Mouse (Mus musculus) splenic B cell, adult 2 months (primary cell): Measurements from ENCODE around the gene Tmem63b.

Experiments used
- DNase-seq: peaks from one replicate; pipeline ENCODE4 v3.0.0-alpha.2; 2011; ENCODE audit warnings: low read depth, low spot score
- H3K27me3 ChIP-seq: 2 replicates; pipeline ENCODE4 v1.6.1; 2012; ENCODE audit warnings: mild to moderate bottlenecking, low read length, moderate library complexity, mixed read lengths; ENCODE audit not compliant: control insufficient read depth, poor library complexity, insufficient read depth, severe bottlenecking
- H3K36me3 ChIP-seq: 2 replicates; pipeline ENCODE4 v1.6.1; 2012; ENCODE audit warnings: mild to moderate bottlenecking, low read length, moderate library complexity, mixed read lengths; ENCODE audit not compliant: control insufficient read depth, poor library complexity, insufficient read depth, severe bottlenecking

Tmem63b gene

GRCm38 (mm10) chr17:45686716-45687115 lies at the start of gene Tmem63b:
TSS of gene Tmem63b (minus strand) at chr17:45686905.
- peak; percentile 72 for DNase-seq
- H3K27me3 ChIP-seq, result no peaks in the 10 kb centered on the region
- no peaks in the 10 kb centered on the region for H3K36me3 ChIP-seq

DNA sequence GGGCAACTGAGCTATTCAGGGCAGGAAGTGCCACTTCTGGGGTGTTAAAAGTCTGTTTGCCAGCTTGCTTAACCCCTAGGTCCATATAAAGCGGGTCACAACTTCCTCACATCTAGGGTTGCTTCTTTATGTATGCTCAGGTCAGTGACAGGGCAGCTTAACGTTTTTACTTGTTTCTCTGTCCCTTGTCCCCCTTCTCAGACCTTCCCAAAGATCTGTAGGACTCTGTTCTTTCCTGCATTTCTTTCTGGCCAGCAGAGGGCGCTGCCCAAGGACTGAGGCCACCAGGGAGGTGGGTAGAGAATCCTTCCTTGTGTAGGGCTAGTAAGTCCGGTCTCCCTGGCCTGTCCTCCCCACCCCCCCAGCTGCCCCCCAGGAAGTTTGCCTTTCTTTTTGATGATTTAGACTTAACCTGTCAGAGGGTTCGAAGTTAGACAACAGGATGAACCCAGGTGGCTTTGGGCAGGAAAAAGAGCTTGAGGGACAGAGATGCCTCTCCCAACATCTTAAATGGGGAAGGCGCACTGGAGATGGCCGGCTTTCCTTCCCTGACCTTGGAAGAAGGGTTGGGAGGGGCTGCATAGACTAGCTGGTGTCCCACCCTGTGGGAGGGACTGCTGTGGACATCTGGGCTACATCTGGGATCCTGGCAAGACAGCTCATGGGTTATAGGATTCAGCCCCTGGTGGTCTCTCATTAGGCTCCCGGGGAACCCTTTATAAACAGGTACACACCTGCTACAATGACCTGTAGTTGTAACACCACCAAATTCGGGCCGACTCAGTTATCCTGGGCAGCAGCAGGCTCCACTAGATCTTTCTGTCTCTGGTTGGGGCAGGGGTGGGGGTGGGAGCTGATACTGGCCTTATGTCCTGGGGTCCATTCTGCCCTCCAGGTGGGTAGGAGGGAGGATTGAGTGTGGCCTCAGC lies 48.9 kb upstream of the Tmem63b start:
- no peaks in the 10 kb centered on the region for H3K36me3 ChIP-seq
- H3K27me3 ChIP-seq, result no peaks in the 10 kb centered on the region
- peak; percentile 75 for DNase-seq

- no peak for DNase-seq
- Histone ChIP-seq H3K27me3 (no peaks in the 10 kb centered on the region), H3K36me3 (no peaks in the 10 kb centered on the region)
Observed at GRCm38 (mm10) chr17:45734881-45735280, 48.2 kb upstream of the Tmem63b start.

- Histone ChIP-seq H3K36me3 (no peaks in the 10 kb centered on the region), H3K27me3 (no peaks in the 10 kb centered on the region)
- no peak for DNase-seq
Observed at GRCm38 (mm10) chr17:45734333-45734732, 47.6 kb upstream of the Tmem63b start.

GRCm38 (mm10) chr17:45733735-45734301 lies 47.1 kb upstream of the Tmem63b start, which contains the start of gene 1600014C23Rik:
TSS of gene 1600014C23Rik (minus strand) at chr17:45733844.
- no peaks in the 10 kb centered on the region for H3K36me3 ChIP-seq
- no peak for DNase-seq
- H3K27me3 ChIP-seq, result no peaks in the 10 kb centered on the region

DNA sequence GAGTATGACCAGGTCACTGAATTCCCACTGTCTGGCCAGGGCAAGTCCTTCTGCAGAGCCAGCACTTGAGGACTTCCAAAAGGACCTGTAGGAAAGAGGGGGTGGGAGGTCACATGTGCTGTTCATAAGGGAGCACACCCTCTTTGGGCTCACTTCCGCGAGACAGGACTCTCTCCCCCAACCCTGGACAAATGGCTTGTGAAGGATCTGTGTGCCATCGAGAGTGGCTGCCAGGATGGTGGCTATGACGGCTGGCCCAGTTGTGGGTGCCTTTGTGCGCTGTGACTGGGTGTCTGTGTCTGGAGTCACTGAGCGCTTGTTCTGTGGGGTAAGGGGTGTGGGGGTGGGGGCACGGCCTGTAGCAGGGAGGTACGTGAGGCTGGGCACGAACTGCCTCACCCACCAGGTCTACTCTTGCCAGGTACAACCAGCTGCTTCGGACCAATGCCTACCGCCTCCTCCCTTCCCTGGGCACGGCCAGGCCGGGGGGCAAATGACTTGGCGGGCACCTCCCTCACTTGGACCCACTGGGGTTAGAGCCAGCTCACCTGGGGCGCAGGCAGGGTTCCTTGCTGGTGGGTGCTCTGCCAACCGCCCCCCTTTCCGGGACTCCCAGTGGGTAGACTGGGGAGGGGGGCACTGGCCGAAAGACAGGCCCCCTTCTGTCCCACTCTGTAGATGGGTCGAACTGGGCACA lies 46.5 kb upstream of the Tmem63b start:
- no peaks in the 10 kb centered on the region for H3K27me3 ChIP-seq
- no peaks in the 10 kb centered on the region for H3K36me3 ChIP-seq
- no peak for DNase-seq

DNA sequence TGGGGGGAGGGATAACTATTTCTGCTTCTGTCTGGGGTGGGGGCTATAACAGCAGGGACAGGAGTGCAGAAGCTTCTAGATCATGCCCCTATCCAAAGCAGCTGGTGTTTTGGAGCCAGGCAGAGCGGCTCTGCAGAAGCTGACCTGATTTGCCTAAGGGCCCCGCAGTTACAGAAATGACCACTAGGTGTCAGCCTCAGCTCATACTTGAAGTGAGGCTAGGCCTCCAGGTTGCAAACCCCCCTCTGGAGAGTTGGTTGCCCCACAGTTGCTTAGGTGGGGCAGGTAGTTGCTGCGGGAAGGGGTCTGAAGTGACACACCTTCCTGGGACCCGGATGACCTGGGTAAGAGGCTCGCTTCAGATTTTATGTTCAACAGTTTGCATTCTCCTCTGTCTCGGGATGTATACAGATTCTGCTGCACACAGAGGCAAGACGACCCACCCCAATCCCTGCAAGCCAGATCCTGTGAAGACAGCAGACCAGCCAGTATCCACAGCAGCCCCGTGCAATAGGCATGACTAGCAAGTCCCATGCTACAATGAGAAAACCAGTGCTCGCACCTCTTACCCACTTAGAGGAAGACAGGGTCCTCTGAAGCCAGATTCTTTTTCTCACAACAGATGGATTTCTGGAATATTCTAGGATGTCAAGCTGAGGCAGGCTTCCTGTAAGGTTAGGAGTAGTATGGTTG lies 44.6 kb upstream of the Tmem63b start:
- Histone ChIP-seq H3K36me3 (no peaks in the 10 kb centered on the region), H3K27me3 (no peaks in the 10 kb centered on the region)
- peak; percentile 90 for DNase-seq

DNA sequence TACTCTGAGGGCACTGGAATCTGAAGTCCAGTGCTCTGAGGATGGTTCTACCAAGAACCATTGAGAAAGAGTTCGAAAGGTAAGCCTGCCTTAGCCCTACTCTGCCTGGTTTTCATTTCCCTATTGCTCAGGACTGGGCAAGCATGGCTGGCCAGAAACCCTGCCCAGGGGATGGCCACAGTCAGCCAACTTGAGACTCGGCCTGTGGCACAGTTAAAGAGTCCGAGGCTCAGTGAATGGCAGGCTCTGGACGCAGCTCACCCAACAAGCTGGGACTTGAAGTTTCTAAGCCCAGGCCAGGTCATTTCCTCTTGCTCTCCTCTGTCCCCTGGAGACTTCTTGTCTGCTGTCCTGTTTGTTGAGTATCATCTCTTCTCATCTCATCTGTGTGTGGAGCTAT lies 44.0 kb upstream of the Tmem63b start:
- Histone ChIP-seq H3K36me3 (no peaks in the 10 kb centered on the region), H3K27me3 (no peaks in the 10 kb centered on the region)
- DNase-seq, result no peak

DNA sequence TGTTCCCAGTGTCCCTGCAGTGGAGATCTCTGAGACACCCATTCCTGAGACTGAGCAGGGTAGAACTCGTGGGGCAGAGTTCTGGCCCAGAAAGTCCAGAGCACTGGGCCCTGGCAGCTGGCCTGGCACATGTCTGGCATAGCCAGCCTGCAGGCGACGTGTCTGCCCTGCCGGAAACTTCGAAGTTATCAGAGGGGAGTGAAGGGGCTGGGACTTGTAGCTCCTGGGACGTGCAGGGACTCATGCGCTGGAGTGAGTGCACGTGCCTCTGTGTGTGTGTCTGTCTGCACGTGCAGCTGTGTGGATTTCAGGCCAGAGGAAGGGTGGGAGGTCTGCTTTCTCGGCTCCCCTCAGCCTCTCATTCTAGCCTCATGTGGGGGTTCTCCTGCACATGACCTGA lies 42.7 kb upstream of the Tmem63b start:
- no peak for DNase-seq
- Histone ChIP-seq H3K36me3 (no peaks in the 10 kb centered on the region), H3K27me3 (no peaks in the 10 kb centered on the region)

GRCm38 (mm10) chr17:45727983-45728723 lies 41.4 kb upstream of the Tmem63b start:
- Histone ChIP-seq H3K36me3 (no peaks in the 10 kb centered on the region), H3K27me3 (no peaks in the 10 kb centered on the region)
- DNase-seq, result no peak

GRCm38 (mm10) chr17:45727481-45727880 lies 40.8 kb upstream of the Tmem63b start:
- no peaks in the 10 kb centered on the region for H3K36me3 ChIP-seq
- no peaks in the 10 kb centered on the region for H3K27me3 ChIP-seq
- no peak for DNase-seq

DNA sequence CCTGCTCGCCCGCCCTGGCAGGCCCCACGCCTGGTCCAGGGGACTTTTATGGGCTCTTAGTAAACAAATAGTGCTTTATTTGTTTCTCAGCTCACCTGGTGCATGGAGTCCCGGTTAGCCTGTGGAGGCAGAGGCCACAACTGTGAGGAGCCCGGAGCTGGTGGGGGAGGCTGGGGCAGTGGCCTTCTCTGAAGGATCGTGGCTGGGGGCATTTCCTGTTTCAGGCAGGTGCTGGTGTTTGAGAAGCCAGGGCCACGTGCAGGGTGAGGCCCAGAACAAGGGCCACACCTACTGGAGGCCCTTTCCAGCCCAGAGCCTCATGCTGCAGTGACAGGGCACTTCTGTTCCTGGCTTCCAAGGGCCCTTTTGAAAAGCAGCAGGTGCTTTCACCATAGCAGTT lies 39.5 kb upstream of the Tmem63b start:
- Histone ChIP-seq H3K36me3 (no peaks in the 10 kb centered on the region), H3K27me3 (no peaks in the 10 kb centered on the region)
- no peak for DNase-seq

DNA sequence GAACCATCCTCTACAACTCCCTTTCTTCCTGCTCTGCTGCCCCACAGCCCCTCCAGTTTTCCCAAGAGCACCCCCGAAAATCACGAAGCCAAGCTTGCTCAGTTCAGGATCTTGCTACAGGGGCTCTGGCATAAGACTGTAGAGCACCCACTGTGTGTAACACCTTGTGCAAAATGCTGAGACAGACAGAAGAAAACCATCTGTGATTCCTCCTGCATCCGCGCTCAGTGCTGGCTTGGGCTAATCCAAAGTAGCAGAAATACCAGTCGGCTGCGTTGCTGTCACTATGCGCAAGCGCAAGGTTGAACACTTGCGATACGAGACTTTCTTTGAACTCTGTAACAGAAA lies 37.8 kb upstream of the Tmem63b start:
- no peaks in the 10 kb centered on the region for H3K36me3 ChIP-seq
- no peaks in the 10 kb centered on the region for H3K27me3 ChIP-seq
- DNase-seq, result no peak
